Mouse (Mus musculus): ENCODE measurements around the gene Gpr137b.
"Not testable (repeated sequence)": the region's sequence is repeated elsewhere in the genome, so short reads cannot be mapped to it uniquely, and the experiment has no call there.

DNA sequence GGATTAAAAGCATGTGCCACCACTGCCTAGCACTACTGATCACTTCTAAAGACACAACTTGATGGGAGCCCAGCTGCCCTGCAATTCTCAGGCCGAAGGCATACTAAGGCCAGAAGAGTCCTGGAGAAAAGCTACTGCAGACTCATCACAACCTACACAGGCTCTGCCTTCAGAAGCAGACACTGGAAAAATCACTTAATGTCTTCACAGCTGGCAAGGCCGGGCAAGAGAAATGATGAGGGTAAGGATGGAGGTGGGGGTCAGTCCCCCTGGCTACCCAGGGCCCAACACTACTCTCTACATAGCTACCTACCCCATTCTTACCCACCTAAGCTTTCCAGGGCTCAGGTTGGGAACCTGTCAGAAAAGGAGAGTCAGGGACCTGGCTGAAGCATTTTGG lies 27.4 kb downstream of the Gpr137b start:
- not testable (repeated sequence) for TF ChIP-seq CTCF (IDR thresholded peaks at IDR 0.05; ENCODE audit: borderline replicate concordance, insufficient read depth, low read depth, low read length); POLR2A (IDR thresholded peaks at IDR 0.05; ENCODE audit: borderline replicate concordance, insufficient read depth, low read length)

Data from cerebellum, adult 2 months (tissue).